Mouse (Mus musculus): ENCODE measurements at regions not wholly inside any gene's neighbourhood (a gene's known extent, or its start where the extent isn't known, plus 50 kb on each side); places are given as distances from the start of the nearest gene placed in this dataset.

GRCm38 (mm10) chr16:95826681-95827401 is 125.0 kb downstream of the Ets2 start:
- H3K4me2 ChIP-seq = no peak overlapping the region
- 75% methylated on average over 5 of the region's 5 CpGs for WGBS
- no peak for ATAC-seq (ENCODE audit: extremely low read depth, insufficient number of reproducible peaks, low FRiP score, low TSS enrichment)

GRCm38 (mm10) chr16:95825723-95826122 is 123.8 kb downstream of the Ets2 start:
- no peak for ATAC-seq (ENCODE audit: extremely low read depth, insufficient number of reproducible peaks, low FRiP score, low TSS enrichment)
- Histone ChIP-seq H3K9ac (no peak overlapping the region), H3K4me1 (peaks cover 35% of the 10 kb centered on the region), H3K27ac (replicated peaks) (peak overlapping the region; percentile 88), H3K4me3 (no peak overlapping the region), H3K4me2 (peak overlapping the region; percentile 44; the same call in 1 of the 2 replicates), H3K36me3 (no peaks in the 10 kb centered on the region), H3K9me3 (no peaks in the 10 kb centered on the region), H3K27me3 (replicated peaks) (no peaks in the 10 kb centered on the region)
- 31% methylated on average over 5 of the region's 5 CpGs for WGBS

More at GRCm38 (mm10) chr16:95826681-95827401, 125.0 kb downstream of the Ets2 start:
- Histone ChIP-seq H3K4me1 (peaks cover 45% of the 10 kb centered on the region), H3K4me3 (no peak overlapping the region), H3K27ac (replicated peaks) (peak overlapping the region; percentile 88; the same call in 1 of the 2 replicates), H3K9me3 (no peaks in the 10 kb centered on the region), H3K9ac (no peak overlapping the region), H3K27me3 (replicated peaks) (no peaks in the 10 kb centered on the region), H3K36me3 (no peaks in the 10 kb centered on the region)

- Histone ChIP-seq H3K9me3 (no peaks in the 10 kb centered on the region), H3K27ac (replicated peaks) (peak overlapping the region; percentile 88), H3K27me3 (replicated peaks) (no peaks in the 10 kb centered on the region), H3K36me3 (no peaks in the 10 kb centered on the region), H3K4me3 (no peak overlapping the region), H3K4me1 (peaks cover 35% of the 10 kb centered on the region), H3K9ac (peak overlapping the region; percentile 58; the same call in 1 of the 2 replicates), H3K4me2 (peak overlapping the region; percentile 44)
- peak; percentile 39; the same call in 1 of the 2 replicates for ATAC-seq (ENCODE audit: extremely low read depth, insufficient number of reproducible peaks, low FRiP score, low TSS enrichment)
- WGBS = 5% methylated on average over 7 of the region's 7 CpGs
Observed at GRCm38 (mm10) chr16:95824720-95825534, 123.1 kb downstream of the Ets2 start.

GRCm38 (mm10) chr16:95823803-95824202 is 121.9 kb downstream of the Ets2 start:
- Histone ChIP-seq H3K27me3 (replicated peaks) (no peaks in the 10 kb centered on the region), H3K4me2 (0 out of 2 replicates have a peak overlapping the region, but pooled peaks have one; percentile 25), H3K36me3 (no peaks in the 10 kb centered on the region), H3K9me3 (no peaks in the 10 kb centered on the region), H3K4me3 (no peak overlapping the region), H3K9ac (peak overlapping the region; percentile 47), H3K27ac (replicated peaks) (peak overlapping the region; percentile 88), H3K4me1 (peaks cover 33% of the 10 kb centered on the region)
- WGBS = 38% methylated on average over 6 of the region's 6 CpGs
- no peak for ATAC-seq (ENCODE audit: extremely low read depth, insufficient number of reproducible peaks, low FRiP score, low TSS enrichment)

- Histone ChIP-seq H3K4me3 (no peak overlapping the region), H3K27me3 (replicated peaks) (no peaks in the 10 kb centered on the region), H3K4me1 (peaks cover 29% of the 10 kb centered on the region), H3K4me2 (no peak overlapping the region), H3K9ac (no peak overlapping the region), H3K9me3 (peaks cover 9% of the 10 kb centered on the region; the same call in 1 of the 2 replicates), H3K36me3 (no peaks in the 10 kb centered on the region), H3K27ac (replicated peaks) (no peak overlapping the region)
- no peak for ATAC-seq (ENCODE audit: extremely low read depth, insufficient number of reproducible peaks, low FRiP score, low TSS enrichment)
- WGBS = 78% methylated on average over 7 of the region's 7 CpGs
Observed at GRCm38 (mm10) chr16:95821080-95821479, 119.2 kb downstream of the Ets2 start.

GRCm38 (mm10) chr16:95820606-95821005 is 118.7 kb downstream of the Ets2 start:
- H3K4me2 ChIP-seq = no peak overlapping the region
- H3K27me3 ChIP-seq (replicated peaks) = no peaks in the 10 kb centered on the region
- H3K4me1 ChIP-seq = peaks cover 24% of the 10 kb centered on the region
- whole genome bisulfite sequencing = 73% methylated on average over 8 of the region's 8 CpGs
- no peaks in the 10 kb centered on the region for H3K36me3 ChIP-seq
- H3K27ac ChIP-seq (replicated peaks) = no peak overlapping the region
- peaks cover 9% of the 10 kb centered on the region; the same call in 1 of the 2 replicates for H3K9me3 ChIP-seq
- no peak for ATAC-seq (ENCODE audit: extremely low read depth, insufficient number of reproducible peaks, low FRiP score, low TSS enrichment)
- no peak overlapping the region for H3K9ac ChIP-seq
- no peak overlapping the region for H3K4me3 ChIP-seq

GRCm38 (mm10) chr16:95820013-95820412 is 118.1 kb downstream of the Ets2 start:
- ATAC-seq (ENCODE audit: extremely low read depth, insufficient number of reproducible peaks, low FRiP score, low TSS enrichment) = no peak
- no peak overlapping the region for H3K9ac ChIP-seq
- no peaks in the 10 kb centered on the region for H3K36me3 ChIP-seq
- no peaks in the 10 kb centered on the region for H3K27me3 ChIP-seq (replicated peaks)
- no peak overlapping the region for H3K27ac ChIP-seq (replicated peaks)
- H3K4me2 ChIP-seq = no peak overlapping the region
- peaks cover 18% of the 10 kb centered on the region for H3K4me1 ChIP-seq
- H3K9me3 ChIP-seq = peaks cover 9% of the 10 kb centered on the region; the same call in 1 of the 2 replicates
- no peak overlapping the region for H3K4me3 ChIP-seq
- whole genome bisulfite sequencing = 35% methylated on average over 1 of the region's 1 CpGs

GRCm38 (mm10) chr16:95815966-95816365 is 114.1 kb downstream of the Ets2 start:
- ATAC-seq (ENCODE audit: extremely low read depth, insufficient number of reproducible peaks, low FRiP score, low TSS enrichment) = no peak
- H3K27ac ChIP-seq (replicated peaks) = no peak overlapping the region
- WGBS = 86% methylated on average over 13 of the region's 13 CpGs

GRCm38 (mm10) chr16:95815206-95815731 is 113.4 kb downstream of the Ets2 start:
- Histone ChIP-seq H3K27ac (replicated peaks) (no peak overlapping the region), H3K4me3 (no peak overlapping the region), H3K27me3 (replicated peaks) (no peaks in the 10 kb centered on the region), H3K9me3 (peaks cover 9% of the 10 kb centered on the region; the same call in 1 of the 2 replicates), H3K4me1 (no peaks in the 10 kb centered on the region), H3K4me2 (no peak overlapping the region), H3K36me3 (no peaks in the 10 kb centered on the region), H3K9ac (no peak overlapping the region)
- ATAC-seq (ENCODE audit: extremely low read depth, insufficient number of reproducible peaks, low FRiP score, low TSS enrichment) = no peak
- WGBS = 90% methylated on average over 6 of the region's 6 CpGs

More at GRCm38 (mm10) chr16:95815966-95816365, 114.1 kb downstream of the Ets2 start:
- Histone ChIP-seq H3K9ac (no peak overlapping the region), H3K4me3 (no peak overlapping the region), H3K9me3 (peaks cover 9% of the 10 kb centered on the region; the same call in 1 of the 2 replicates), H3K27me3 (replicated peaks) (no peaks in the 10 kb centered on the region), H3K36me3 (no peaks in the 10 kb centered on the region), H3K4me1 (no peaks in the 10 kb centered on the region), H3K4me2 (no peak overlapping the region)

- Histone ChIP-seq H3K4me1 (no peaks in the 10 kb centered on the region), H3K27ac (replicated peaks) (no peak overlapping the region), H3K9me3 (peaks cover 9% of the 10 kb centered on the region; the same call in 1 of the 2 replicates), H3K4me3 (no peak overlapping the region), H3K27me3 (replicated peaks) (no peaks in the 10 kb centered on the region), H3K36me3 (no peaks in the 10 kb centered on the region), H3K9ac (no peak overlapping the region), H3K4me2 (no peak overlapping the region)
- ATAC-seq (ENCODE audit: extremely low read depth, insufficient number of reproducible peaks, low FRiP score, low TSS enrichment) = no peak
- WGBS = 67% methylated on average over 9 of the region's 9 CpGs
Observed at GRCm38 (mm10) chr16:95814513-95815118, 112.7 kb downstream of the Ets2 start.

- Histone ChIP-seq H3K9me3 (0 out of 2 replicates have a peak, but pooled peaks cover under 1% of the 10 kb centered on the region), H3K4me1 (no peaks in the 10 kb centered on the region), H3K36me3 (no peaks in the 10 kb centered on the region), H3K9ac (no peak overlapping the region), H3K27me3 (replicated peaks) (no peaks in the 10 kb centered on the region), H3K4me3 (no peak overlapping the region), H3K27ac (replicated peaks) (no peak overlapping the region), H3K4me2 (no peak overlapping the region)
- ATAC-seq (ENCODE audit: extremely low read depth, insufficient number of reproducible peaks, low FRiP score, low TSS enrichment) = no peak
- 69% methylated on average over 6 of the region's 6 CpGs for WGBS
Observed at GRCm38 (mm10) chr16:95811092-95811491, 109.2 kb downstream of the Ets2 start.

All from heart, embryonic 13.5 days (tissue).